Mouse (Mus musculus): ENCODE measurements around the gene Prss53. TPM values are rescaled to one million over a fixed set of nuclear protein-coding genes. Genes with fewer than 3 reads are reported as not detected.

Prss53 gene
- polyA plus RNA-seq, 1 experiment from 2014 or later, result 1.3 TPM

DNA sequence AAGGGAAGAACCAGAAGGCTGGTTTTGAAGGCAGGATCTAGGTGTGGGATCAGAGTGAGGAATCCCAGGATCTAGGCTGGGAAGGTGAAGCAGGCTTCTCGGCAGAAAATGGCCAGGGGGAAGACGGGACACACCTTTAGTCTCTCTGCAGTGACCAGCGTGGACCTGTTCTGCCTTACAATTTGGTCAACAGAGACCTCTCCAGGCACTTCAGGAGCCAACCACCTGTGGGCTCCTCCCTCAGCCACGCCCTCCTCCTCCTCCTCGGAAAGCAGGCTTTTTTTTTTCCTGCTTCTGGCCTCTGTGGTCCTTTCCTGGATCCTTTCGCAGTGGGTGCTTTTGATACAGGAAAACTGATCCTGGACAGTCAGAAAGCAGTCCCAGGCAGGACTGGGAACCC, 39.2 kb upstream of the Prss53 start, which contains the start of gene Prss8:
Gene Prss8 (minus strand): TSS at position 182 of the 400 bp plus-strand sequence.
- H3K27me3 ChIP-seq (replicated peaks; ENCODE audit: control insufficient read depth, insufficient read depth, low read length), result peaks cover 23% of the 10 kb centered on the region
- H3K27ac ChIP-seq (ENCODE audit: low read length), result no peak within 1 kb of the TSS
- no peaks in the 10 kb centered on the region for H3K9me3 ChIP-seq (ENCODE audit: control insufficient read depth, low read length)
- ATAC-seq, result no peak
- H3K4me2 ChIP-seq (ENCODE audit: low read length), result no peak within 1 kb of the TSS
- 0 out of 2 replicates have a peak, but pooled peaks cover under 1% of the 10 kb centered on the region for H3K36me3 ChIP-seq (ENCODE audit: control insufficient read depth, insufficient read depth)
- peaks cover 8% of the 10 kb centered on the region for H3K4me1 ChIP-seq (replicated peaks; ENCODE audit: control insufficient read depth, insufficient read depth, low read length)
- no peak within 1 kb of the TSS for H3K4me3 ChIP-seq (replicated peaks; ENCODE audit: low read length)
- WGBS, result 5% methylated on average over 5 of the region's 6 CpGs
- H3K9ac ChIP-seq (replicated peaks; ENCODE audit: low read depth, low read length), result no peak within 1 kb of the TSS

DNA sequence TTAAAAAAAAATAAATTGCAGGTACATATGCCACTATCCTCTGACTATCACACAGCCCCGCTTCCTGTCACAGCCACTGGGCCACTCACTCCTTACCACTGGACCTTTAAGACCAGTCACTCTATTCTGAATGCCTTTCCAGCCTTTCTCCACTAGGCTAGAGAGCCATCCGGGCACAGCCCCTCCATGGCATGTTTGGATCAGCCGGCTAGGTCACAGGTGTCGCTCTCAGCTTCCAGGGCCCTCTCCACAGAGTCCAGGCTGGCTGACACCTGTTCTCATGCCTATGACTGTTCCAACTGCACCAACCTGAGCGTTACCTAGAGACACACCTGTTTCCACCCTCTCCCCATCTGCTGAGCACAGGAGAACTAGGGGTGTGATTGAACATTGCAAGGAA, 37.8 kb upstream of the Prss53 start:
- Histone ChIP-seq H3K4me3 (replicated peaks; ENCODE audit: low read length) (no peak overlapping the region), H3K36me3 (ENCODE audit: control insufficient read depth, insufficient read depth) (0 out of 2 replicates have a peak, but pooled peaks cover 4% of the 10 kb centered on the region), H3K9ac (replicated peaks; ENCODE audit: low read depth, low read length) (no peak overlapping the region), H3K4me1 (replicated peaks; ENCODE audit: control insufficient read depth, insufficient read depth, low read length) (peaks cover 4% of the 10 kb centered on the region), H3K9me3 (ENCODE audit: control insufficient read depth, low read length) (no peaks in the 10 kb centered on the region), H3K4me2 (ENCODE audit: low read length) (no peak overlapping the region), H3K27ac (ENCODE audit: low read length) (no peak overlapping the region), H3K27me3 (replicated peaks; ENCODE audit: control insufficient read depth, insufficient read depth, low read length) (peaks cover 23% of the 10 kb centered on the region)
- 52% methylated on average over 5 of the region's 5 CpGs for WGBS
- ATAC-seq, result no peak

GRCm38 (mm10) chr7:127927726-127928125, 37.0 kb upstream of the Prss53 start:
- ATAC-seq, result no peak
- Histone ChIP-seq H3K9me3 (ENCODE audit: control insufficient read depth, low read length) (no peaks in the 10 kb centered on the region), H3K4me2 (ENCODE audit: low read length) (no peak overlapping the region), H3K27me3 (replicated peaks; ENCODE audit: control insufficient read depth, insufficient read depth, low read length) (peaks cover 23% of the 10 kb centered on the region), H3K27ac (ENCODE audit: low read length) (no peak overlapping the region), H3K4me3 (replicated peaks; ENCODE audit: low read length) (no peak overlapping the region), H3K4me1 (replicated peaks; ENCODE audit: control insufficient read depth, insufficient read depth, low read length) (peaks cover 4% of the 10 kb centered on the region), H3K9ac (replicated peaks; ENCODE audit: low read depth, low read length) (no peak overlapping the region), H3K36me3 (ENCODE audit: control insufficient read depth, insufficient read depth) (0 out of 2 replicates have a peak, but pooled peaks cover 4% of the 10 kb centered on the region)
- 81% methylated on average over 11 of the region's 11 CpGs for WGBS

GRCm38 (mm10) chr7:127926846-127927245, 36.1 kb upstream of the Prss53 start:
- peaks cover 4% of the 10 kb centered on the region; the same call in 1 of the 2 replicates for H3K36me3 ChIP-seq (ENCODE audit: control insufficient read depth, insufficient read depth)
- no peak for ATAC-seq
- H3K27ac ChIP-seq (ENCODE audit: low read length), result no peak overlapping the region
- peaks cover 23% of the 10 kb centered on the region for H3K27me3 ChIP-seq (replicated peaks; ENCODE audit: control insufficient read depth, insufficient read depth, low read length)
- no peak overlapping the region for H3K4me3 ChIP-seq (replicated peaks; ENCODE audit: low read length)
- no peak overlapping the region for H3K4me2 ChIP-seq (ENCODE audit: low read length)
- H3K4me1 ChIP-seq (replicated peaks; ENCODE audit: control insufficient read depth, insufficient read depth, low read length), result peaks cover 4% of the 10 kb centered on the region
- no peak overlapping the region for H3K9ac ChIP-seq (replicated peaks; ENCODE audit: low read depth, low read length)
- H3K9me3 ChIP-seq (ENCODE audit: control insufficient read depth, low read length), result no peaks in the 10 kb centered on the region
- WGBS, result 88% methylated on average over 11 of the region's 11 CpGs

DNA sequence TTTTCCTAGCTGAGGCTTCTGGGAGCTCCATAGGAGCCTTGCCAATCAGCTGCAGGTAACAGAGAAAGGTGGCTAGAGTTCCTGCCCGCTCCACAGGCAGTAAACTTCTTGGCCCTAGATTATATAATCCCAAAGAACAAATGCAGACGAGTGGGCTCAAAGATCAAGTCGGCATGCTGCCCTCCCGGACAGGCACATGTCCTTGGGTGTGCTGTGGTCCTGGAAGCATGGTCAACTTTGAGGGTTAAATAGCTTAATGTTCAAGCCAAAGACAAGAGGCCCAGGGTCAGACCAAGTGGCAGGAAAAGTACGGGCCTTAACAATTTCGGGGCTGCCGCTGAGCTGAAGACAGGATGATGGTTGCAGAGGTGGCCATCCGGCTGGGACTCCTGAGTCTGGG, 35.3 kb upstream of the Prss53 start:
- 92% methylated on average over 8 of the region's 8 CpGs for WGBS
- Histone ChIP-seq H3K4me3 (replicated peaks; ENCODE audit: low read length) (no peak overlapping the region), H3K27ac (ENCODE audit: low read length) (no peak overlapping the region), H3K27me3 (replicated peaks; ENCODE audit: control insufficient read depth, insufficient read depth, low read length) (peaks cover 23% of the 10 kb centered on the region), H3K4me2 (ENCODE audit: low read length) (no peak overlapping the region), H3K9me3 (ENCODE audit: control insufficient read depth, low read length) (no peaks in the 10 kb centered on the region), H3K9ac (replicated peaks; ENCODE audit: low read depth, low read length) (no peak overlapping the region), H3K4me1 (replicated peaks; ENCODE audit: control insufficient read depth, insufficient read depth, low read length) (peaks cover 4% of the 10 kb centered on the region), H3K36me3 (ENCODE audit: control insufficient read depth, insufficient read depth) (peaks cover 4% of the 10 kb centered on the region; the same call in 1 of the 2 replicates)
- ATAC-seq, result no peak

DNA sequence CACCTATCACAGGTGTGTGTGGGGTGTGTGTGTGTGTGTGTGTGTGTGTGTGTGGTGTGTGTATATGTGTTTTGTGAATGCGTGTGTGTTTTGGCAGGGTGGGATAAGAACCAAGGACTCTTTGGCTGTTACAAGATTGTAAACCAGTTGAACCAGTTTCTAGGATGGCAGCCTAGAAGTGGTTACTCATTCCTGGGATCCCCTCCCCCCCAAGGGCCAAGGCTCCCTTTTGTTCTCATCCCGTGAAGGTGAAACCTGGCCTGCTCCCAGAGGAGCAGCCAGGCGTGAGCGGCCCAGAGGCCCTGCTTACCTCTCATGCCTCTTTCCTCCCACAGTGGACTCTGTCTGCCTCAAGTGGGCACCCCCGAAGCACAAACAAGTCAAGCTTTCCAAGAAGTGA, 34.5 kb upstream of the Prss53 start:
- no peak for ATAC-seq
- H3K4me1 ChIP-seq (replicated peaks; ENCODE audit: control insufficient read depth, insufficient read depth, low read length), result peaks cover 4% of the 10 kb centered on the region
- H3K9ac ChIP-seq (replicated peaks; ENCODE audit: low read depth, low read length), result no peak overlapping the region
- peaks cover 18% of the 10 kb centered on the region for H3K27me3 ChIP-seq (replicated peaks; ENCODE audit: control insufficient read depth, insufficient read depth, low read length)
- peaks cover 7% of the 10 kb centered on the region; the same call in 1 of the 2 replicates for H3K36me3 ChIP-seq (ENCODE audit: control insufficient read depth, insufficient read depth)
- no peaks in the 10 kb centered on the region for H3K9me3 ChIP-seq (ENCODE audit: control insufficient read depth, low read length)
- no peak overlapping the region for H3K4me3 ChIP-seq (replicated peaks; ENCODE audit: low read length)
- no peak overlapping the region for H3K27ac ChIP-seq (ENCODE audit: low read length)
- 44% methylated on average over 5 of the region's 5 CpGs for WGBS
- no peak overlapping the region for H3K4me2 ChIP-seq (ENCODE audit: low read length)

DNA sequence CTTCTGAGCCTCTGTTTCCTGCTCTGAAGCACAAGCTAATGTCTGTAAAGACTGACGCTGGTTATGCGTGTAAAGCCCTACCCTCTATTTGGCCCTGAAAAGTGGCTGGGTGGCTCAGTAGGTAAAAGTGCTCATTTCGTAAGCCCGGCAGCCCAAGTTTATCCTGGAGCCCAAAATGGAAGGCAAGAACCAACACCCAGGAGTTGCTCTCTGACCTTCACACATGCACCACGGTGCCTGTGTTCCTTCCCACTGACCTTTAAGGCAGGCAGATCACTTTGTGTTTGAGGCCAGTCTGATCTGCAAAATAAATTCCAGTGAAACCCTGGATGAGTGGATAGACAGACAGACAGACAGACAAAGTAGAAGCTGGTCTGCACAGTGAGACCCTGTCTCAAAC, 32.9 kb upstream of the Prss53 start:
- no peak overlapping the region for H3K27ac ChIP-seq (ENCODE audit: low read length)
- H3K4me1 ChIP-seq (replicated peaks; ENCODE audit: control insufficient read depth, insufficient read depth, low read length), result no peaks in the 10 kb centered on the region
- peaks cover 6% of the 10 kb centered on the region for H3K27me3 ChIP-seq (replicated peaks; ENCODE audit: control insufficient read depth, insufficient read depth, low read length)
- no peak for ATAC-seq
- no peaks in the 10 kb centered on the region for H3K9me3 ChIP-seq (ENCODE audit: control insufficient read depth, low read length)
- no peak overlapping the region for H3K9ac ChIP-seq (replicated peaks; ENCODE audit: low read depth, low read length)
- no peak overlapping the region for H3K4me3 ChIP-seq (replicated peaks; ENCODE audit: low read length)
- no peak overlapping the region for H3K4me2 ChIP-seq (ENCODE audit: low read length)
- peaks cover 7% of the 10 kb centered on the region; the same call in 1 of the 2 replicates for H3K36me3 ChIP-seq (ENCODE audit: control insufficient read depth, insufficient read depth)
- WGBS, result 86% methylated on average over 5 of the region's 5 CpGs

- Histone ChIP-seq H3K4me2 (ENCODE audit: low read length) (no peak overlapping the region), H3K27ac (ENCODE audit: low read length) (no peak overlapping the region), H3K36me3 (ENCODE audit: control insufficient read depth, insufficient read depth) (peaks cover 7% of the 10 kb centered on the region; the same call in 1 of the 2 replicates), H3K9me3 (ENCODE audit: control insufficient read depth, low read length) (no peaks in the 10 kb centered on the region), H3K4me1 (replicated peaks; ENCODE audit: control insufficient read depth, insufficient read depth, low read length) (no peaks in the 10 kb centered on the region), H3K4me3 (replicated peaks; ENCODE audit: low read length) (no peak overlapping the region), H3K27me3 (replicated peaks; ENCODE audit: control insufficient read depth, insufficient read depth, low read length) (no peaks in the 10 kb centered on the region), H3K9ac (replicated peaks; ENCODE audit: low read depth, low read length) (no peak overlapping the region)
- ATAC-seq, result no peak
- WGBS, result 86% methylated on average over 6 of the region's 6 CpGs
Observed at GRCm38 (mm10) chr7:127922451-127923275, 31.9 kb upstream of the Prss53 start.

DNA sequence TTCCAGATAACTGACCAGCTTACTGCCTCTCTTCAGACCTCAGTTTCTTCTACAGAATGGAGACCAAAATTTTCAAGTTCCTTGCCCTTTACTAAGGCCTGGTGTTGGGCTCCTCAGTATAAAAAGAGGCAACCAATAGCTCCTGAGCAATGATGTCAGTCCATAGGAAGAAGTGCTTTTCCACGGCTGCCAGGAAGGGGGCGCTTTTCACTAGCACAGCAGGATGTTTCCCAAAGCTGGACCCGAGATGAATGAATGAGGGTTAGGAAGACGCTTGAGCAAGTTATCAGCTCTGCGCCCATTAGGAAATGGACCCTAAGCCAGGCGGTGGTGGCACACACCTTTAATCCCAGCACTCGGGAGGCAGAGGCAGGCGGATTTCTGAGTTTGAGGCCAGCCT, 30.7 kb upstream of the Prss53 start:
- no peaks in the 10 kb centered on the region for H3K4me1 ChIP-seq (replicated peaks; ENCODE audit: control insufficient read depth, insufficient read depth, low read length)
- no peaks in the 10 kb centered on the region for H3K9me3 ChIP-seq (ENCODE audit: control insufficient read depth, low read length)
- no peak overlapping the region for H3K4me2 ChIP-seq (ENCODE audit: low read length)
- no peaks in the 10 kb centered on the region for H3K27me3 ChIP-seq (replicated peaks; ENCODE audit: control insufficient read depth, insufficient read depth, low read length)
- ATAC-seq, result no peak
- H3K27ac ChIP-seq (ENCODE audit: low read length), result no peak overlapping the region
- peaks cover 13% of the 10 kb centered on the region for H3K36me3 ChIP-seq (ENCODE audit: control insufficient read depth, insufficient read depth)
- WGBS, result 69% methylated on average over 8 of the region's 8 CpGs
- H3K9ac ChIP-seq (replicated peaks; ENCODE audit: low read depth, low read length), result no peak overlapping the region
- H3K4me3 ChIP-seq (replicated peaks; ENCODE audit: low read length), result no peak overlapping the region
